Mouse (Mus musculus): ENCODE measurements around the gene Olfr1346. TPM values are rescaled to one million over a fixed set of nuclear protein-coding genes. Genes with fewer than 3 reads are reported as not detected.
"Not testable (repeated sequence)": the region's sequence is repeated elsewhere in the genome, so short reads cannot be mapped to it uniquely, and the experiment has no call there.

The Olfr1346 gene
- polyA plus RNA-seq (2015; fragmentation: Nextera tagmentation; extraction: Ambion mirVana), result not detected in 2 replicates

DNA sequence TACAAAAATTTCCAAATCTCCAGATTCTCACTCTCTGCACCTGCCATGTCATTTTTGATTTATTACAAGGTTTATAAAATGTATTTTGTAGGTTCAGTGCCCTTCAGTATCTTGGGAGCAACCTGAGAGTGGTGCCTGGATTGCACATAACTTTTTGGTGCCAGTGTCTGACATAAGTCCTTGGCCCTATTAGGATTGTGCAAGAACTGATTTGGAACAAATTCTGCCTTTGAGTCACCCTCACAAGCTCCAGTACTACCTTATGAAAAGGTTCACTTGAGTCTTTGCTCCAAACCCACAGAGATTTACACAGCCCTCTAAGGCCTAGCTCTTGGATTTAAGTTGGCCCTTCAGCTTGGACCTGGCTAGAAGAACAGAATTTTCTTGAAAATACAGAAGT is at the start of gene Olfr1346:
Olfr1346 (plus strand) TSS at position 151 of the 400 bp plus-strand sequence.
- no peak within 1 kb of the TSS for H3K27ac ChIP-seq
- no peak within 1 kb of the TSS for H3K4me3 ChIP-seq
- no peak within 1 kb of the TSS for H3K9ac ChIP-seq
- H3K9me3 ChIP-seq, result no peaks in the 10 kb centered on the region
- ATAC-seq (replicated peaks), result no peak
- no peaks in the 10 kb centered on the region for H3K27me3 ChIP-seq (replicated peaks)
- no peaks in the 10 kb centered on the region for H3K4me1 ChIP-seq
- H3K4me2 ChIP-seq, result no peak within 1 kb of the TSS
- H3K36me3 ChIP-seq (replicated peaks), result no peaks in the 10 kb centered on the region

DNA sequence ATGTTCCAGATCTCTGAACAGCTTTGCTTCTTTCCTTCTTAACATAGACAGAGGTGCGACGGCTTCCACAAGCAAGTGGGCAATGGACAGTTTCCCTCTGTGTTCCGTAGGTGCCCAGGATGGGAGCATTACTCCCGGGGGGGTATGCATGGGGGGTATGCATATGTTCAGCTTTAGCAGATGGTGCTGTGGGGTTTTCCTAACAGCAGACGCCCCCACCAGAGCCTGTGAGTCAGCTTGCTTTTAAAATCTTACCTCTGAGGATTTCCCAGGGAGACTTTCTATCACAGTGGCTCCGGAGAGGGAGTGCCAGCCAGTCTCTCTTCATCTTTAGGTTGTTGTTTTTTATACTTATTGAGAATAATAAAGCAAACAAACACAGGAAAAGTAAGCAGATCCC is 47.0 kb upstream of the Olfr1346 start:
- no peak for ATAC-seq (replicated peaks)
- WGBS, result 78% methylated on average over 6 of the region's 6 CpGs
- H3K4me2 ChIP-seq, result no peak overlapping the region

DNA sequence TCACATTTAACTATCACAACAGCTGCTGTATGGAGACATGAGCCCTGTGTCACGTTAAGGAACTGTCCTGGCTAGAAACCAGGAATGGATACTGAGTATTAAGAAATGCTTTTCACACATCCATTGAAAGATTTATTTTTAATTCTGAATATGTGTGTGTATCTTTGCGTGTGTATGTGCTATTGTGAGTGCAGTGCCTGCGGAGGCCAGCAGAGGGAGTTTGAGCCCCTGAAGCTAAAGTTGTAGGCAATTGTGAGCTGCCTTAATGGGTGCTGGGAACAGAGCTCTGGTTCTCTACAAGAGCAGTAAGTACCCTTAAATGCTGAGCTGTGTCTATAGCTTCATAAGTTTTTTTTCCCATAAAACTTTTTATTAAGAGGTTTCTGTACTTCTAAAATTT is 37.5 kb upstream of the Olfr1346 start:
- Histone ChIP-seq H3K27me3 (replicated peaks) (no peaks in the 10 kb centered on the region), H3K4me2 (no peak overlapping the region), H3K36me3 (replicated peaks) (no peaks in the 10 kb centered on the region; the same call in 1 of the 2 replicates), H3K27ac (no peak overlapping the region), H3K9ac (no peak overlapping the region), H3K9me3 (peaks cover 3% of the 10 kb centered on the region; the same call in 1 of the 2 replicates), H3K4me3 (no peak overlapping the region), H3K4me1 (peaks cover 3% of the 10 kb centered on the region)
- no peak for ATAC-seq (replicated peaks)
- WGBS, result 87% methylated on average over 3 of the region's 3 CpGs

More for the DNA sequence above, 47.0 kb upstream of the Olfr1346 start:
- no peak overlapping the region for H3K4me3 ChIP-seq
- no peaks in the 10 kb centered on the region for H3K27me3 ChIP-seq (replicated peaks)
- no peaks in the 10 kb centered on the region for H3K36me3 ChIP-seq (replicated peaks)
- H3K9me3 ChIP-seq, result no peaks in the 10 kb centered on the region
- H3K4me1 ChIP-seq, result no peaks in the 10 kb centered on the region
- H3K9ac ChIP-seq, result no peak overlapping the region
- H3K27ac ChIP-seq, result no peak overlapping the region

GRCm38 (mm10) chr7:6430342-6430741 is 36.6 kb upstream of the Olfr1346 start:
- Histone ChIP-seq H3K36me3 (replicated peaks) (no peaks in the 10 kb centered on the region; the same call in 1 of the 2 replicates), H3K9ac (no peak overlapping the region), H3K4me2 (no peak overlapping the region), H3K27me3 (replicated peaks) (no peaks in the 10 kb centered on the region), H3K4me3 (no peak overlapping the region), H3K27ac (no peak overlapping the region), H3K4me1 (peaks cover 10% of the 10 kb centered on the region), H3K9me3 (peaks cover 3% of the 10 kb centered on the region; the same call in 1 of the 2 replicates)
- ATAC-seq (replicated peaks), result no peak
- 39% methylated on average over 2 of the region's 2 CpGs for WGBS

DNA sequence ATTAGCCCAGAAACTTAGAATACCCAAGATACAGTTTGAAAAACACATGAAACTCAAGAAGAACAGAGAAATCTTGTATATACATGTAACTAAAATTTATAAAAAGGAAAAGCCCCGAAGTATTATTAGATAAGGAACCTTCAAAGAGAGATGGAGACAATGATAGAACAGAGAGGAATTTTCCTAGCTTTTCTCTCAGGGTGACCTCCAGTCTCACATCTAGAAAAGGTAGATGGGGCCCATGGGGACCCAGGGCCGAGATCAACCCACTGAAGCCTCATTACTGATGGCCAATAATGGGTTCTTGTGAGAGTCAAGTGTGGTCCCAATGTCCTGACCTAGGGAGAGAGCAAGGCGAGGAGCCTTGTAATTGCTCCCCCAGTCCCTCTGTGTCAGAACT is 28.5 kb upstream of the Olfr1346 start, which contains the start of gene Olfr1344:
Olfr1344 (plus strand) TSS at position 301 of the 400 bp plus-strand sequence.
- no peaks in the 10 kb centered on the region for H3K9me3 ChIP-seq
- ATAC-seq (replicated peaks), result no peak
- H3K4me3 ChIP-seq, result no peak within 1 kb of the TSS
- H3K4me1 ChIP-seq, result peaks cover 16% of the 10 kb centered on the region
- H3K36me3 ChIP-seq (replicated peaks), result no peaks in the 10 kb centered on the region
- no peaks in the 10 kb centered on the region for H3K27me3 ChIP-seq (replicated peaks)
- no peak within 1 kb of the TSS for H3K27ac ChIP-seq
- H3K4me2 ChIP-seq, result no peak within 1 kb of the TSS
- no peak within 1 kb of the TSS for H3K9ac ChIP-seq
- WGBS, result 86% methylated on average over 3 of the region's 3 CpGs

GRCm38 (mm10) chr7:6441173-6441572 is 25.7 kb upstream of the Olfr1346 start:
- WGBS, result 29% methylated on average over 2 of the region's 2 CpGs

GRCm38 (mm10) chr7:6447771-6448170 is 19.1 kb upstream of the Olfr1346 start:
- WGBS, result 88% methylated on average over 5 of the region's 5 CpGs
- Histone ChIP-seq H3K36me3 (replicated peaks) (no peaks in the 10 kb centered on the region), H3K9me3 (no peaks in the 10 kb centered on the region), H3K4me2 (no peak overlapping the region), H3K4me1 (no peaks in the 10 kb centered on the region), H3K9ac (no peak overlapping the region), H3K27me3 (replicated peaks) (no peaks in the 10 kb centered on the region), H3K4me3 (no peak overlapping the region), H3K27ac (no peak overlapping the region)
- no peak for ATAC-seq (replicated peaks)

More at GRCm38 (mm10) chr7:6441173-6441572, 25.7 kb upstream of the Olfr1346 start:
- ATAC-seq (replicated peaks), result no peak
- Histone ChIP-seq H3K9ac (no peak overlapping the region), H3K9me3 (no peaks in the 10 kb centered on the region), H3K4me3 (no peak overlapping the region), H3K4me1 (no peaks in the 10 kb centered on the region), H3K27ac (no peak overlapping the region), H3K36me3 (replicated peaks) (no peaks in the 10 kb centered on the region), H3K27me3 (replicated peaks) (no peaks in the 10 kb centered on the region), H3K4me2 (no peak overlapping the region)

- Histone ChIP-seq H3K36me3 (replicated peaks) (no peaks in the 10 kb centered on the region), H3K27me3 (replicated peaks) (no peaks in the 10 kb centered on the region), H3K4me3 (no peak within 1 kb of the TSS), H3K9ac (no peak within 1 kb of the TSS), H3K4me1 (no peaks in the 10 kb centered on the region), H3K4me2 (no peak within 1 kb of the TSS), H3K9me3 (no peaks in the 10 kb centered on the region), H3K27ac (no peak within 1 kb of the TSS)
- ATAC-seq (replicated peaks), result no peak
These were observed 11.0 kb upstream of the Olfr1346 start, which contains the start of gene Olfr1336 for GRCm38 (mm10) chr7:6455868-6456267. TSS of gene Olfr1336 (plus strand) at chr7:6456168.

DNA sequence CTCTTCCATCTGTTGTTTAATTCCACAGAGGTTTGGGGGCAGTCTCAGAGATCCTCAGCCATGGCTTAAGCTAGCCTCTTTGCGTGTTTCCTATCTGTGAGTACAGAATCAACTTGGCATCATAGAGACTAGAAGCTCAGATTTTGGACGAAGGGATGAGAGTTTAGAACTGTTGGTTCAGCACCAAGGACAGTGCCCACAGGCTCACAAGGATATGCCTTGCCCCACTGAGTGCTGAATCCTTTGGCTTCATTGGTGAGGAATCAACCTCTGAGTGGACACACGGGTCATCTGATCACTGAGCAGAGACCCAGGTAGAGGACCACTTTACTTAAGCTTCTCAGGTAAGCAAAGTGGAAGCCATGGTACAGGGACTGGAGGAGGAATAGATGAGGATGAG is 10.5 kb upstream of the Olfr1346 start:
- H3K27me3 ChIP-seq (replicated peaks), result no peaks in the 10 kb centered on the region
- no peaks in the 10 kb centered on the region for H3K9me3 ChIP-seq
- 40% methylated on average over 3 of the region's 3 CpGs for WGBS
- no peak for ATAC-seq (replicated peaks)
- H3K9ac ChIP-seq, result no peak overlapping the region
- H3K4me1 ChIP-seq, result no peaks in the 10 kb centered on the region
- no peak overlapping the region for H3K4me3 ChIP-seq
- no peak overlapping the region for H3K27ac ChIP-seq
- no peak overlapping the region for H3K4me2 ChIP-seq
- no peaks in the 10 kb centered on the region for H3K36me3 ChIP-seq (replicated peaks)

DNA sequence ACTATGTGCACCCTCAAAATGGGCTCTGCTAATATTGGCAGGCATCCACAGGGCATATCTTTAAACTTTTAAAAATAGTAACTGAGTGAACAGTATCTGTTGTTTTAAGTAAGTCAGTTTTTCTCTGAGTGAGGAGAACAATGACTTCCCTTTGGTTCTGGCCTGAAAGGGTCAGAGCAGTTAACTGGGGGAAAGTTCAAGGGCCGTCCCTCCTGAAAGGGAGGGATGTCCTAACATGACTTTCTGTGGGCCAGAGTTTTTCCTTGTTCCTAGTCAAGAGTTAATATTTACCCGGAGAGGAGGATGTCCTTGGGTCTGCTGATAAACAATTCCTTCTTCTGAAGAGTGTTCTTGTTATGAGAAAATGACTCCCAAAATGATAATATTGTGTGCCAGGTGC is 10.7 kb downstream of the Olfr1346 start:
- not testable (repeated sequence) for H3K27ac ChIP-seq; H3K4me2 ChIP-seq; H3K9me3 ChIP-seq; H3K4me1 ChIP-seq; H3K27me3 ChIP-seq (replicated peaks); H3K4me3 ChIP-seq; H3K36me3 ChIP-seq (replicated peaks); ATAC-seq (replicated peaks); H3K9ac ChIP-seq
- 82% methylated on average over 2 of the region's 2 CpGs for WGBS

DNA sequence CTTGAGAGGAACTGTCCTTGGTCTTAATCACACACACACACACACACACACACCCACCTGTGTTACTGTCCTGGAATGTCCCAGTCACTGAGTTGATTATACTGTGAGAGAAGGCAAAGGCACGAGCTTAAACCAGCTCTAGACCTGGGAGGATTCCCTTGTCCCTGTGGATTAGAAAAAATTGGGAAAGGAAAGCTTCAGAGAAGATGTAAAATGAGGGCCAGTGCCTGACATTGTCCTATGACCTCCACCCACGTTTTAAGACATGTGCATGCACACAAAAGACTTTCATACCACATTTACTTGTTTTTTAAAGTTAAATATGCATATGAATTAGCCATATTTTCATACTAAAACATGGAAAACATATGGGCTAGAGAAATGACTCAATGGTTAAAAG is 19.9 kb downstream of the Olfr1346 start, which contains the start of gene Olfr5:
Olfr5 (minus strand) TSS at position 101 of the 400 bp plus-strand sequence.
- Histone ChIP-seq H3K36me3 (replicated peaks) (no peaks in the 10 kb centered on the region), H3K4me1 (no peaks in the 10 kb centered on the region), H3K27me3 (replicated peaks) (no peaks in the 10 kb centered on the region), H3K4me2 (no peak within 1 kb of the TSS), H3K4me3 (no peak within 1 kb of the TSS), H3K9me3 (no peaks in the 10 kb centered on the region), H3K9ac (no peak within 1 kb of the TSS), H3K27ac (no peak within 1 kb of the TSS)
- 36% methylated on average over 2 of the region's 2 CpGs for WGBS
- ATAC-seq (replicated peaks), result no peak

GRCm38 (mm10) chr7:6499655-6500054 is 32.8 kb downstream of the Olfr1346 start, which contains the start of gene Olfr1347:
TSS of gene Olfr1347 (minus strand) at chr7:6499755.
- WGBS, result 58% methylated on average over 1 of the region's 1 CpGs
- Histone ChIP-seq H3K36me3 (replicated peaks) (no peaks in the 10 kb centered on the region), H3K9ac (no peak within 1 kb of the TSS), H3K4me2 (no peak within 1 kb of the TSS), H3K27me3 (replicated peaks) (no peaks in the 10 kb centered on the region), H3K4me1 (no peaks in the 10 kb centered on the region), H3K27ac (no peak within 1 kb of the TSS), H3K9me3 (no peaks in the 10 kb centered on the region; the same call in 1 of the 2 replicates), H3K4me3 (no peak within 1 kb of the TSS)
- ATAC-seq (replicated peaks), result no peak

GRCm38 (mm10) chr7:6508648-6509047 is 41.7 kb downstream of the Olfr1346 start, which contains the start of gene Olfr1348:
TSS of gene Olfr1348 (minus strand) at chr7:6508748.
- no peak within 1 kb of the TSS for H3K27ac ChIP-seq
- H3K27me3 ChIP-seq (replicated peaks), result no peaks in the 10 kb centered on the region
- WGBS, result 92% methylated on average over 1 of the region's 1 CpGs
- no peak within 1 kb of the TSS for H3K4me2 ChIP-seq
- H3K9ac ChIP-seq, result no peak within 1 kb of the TSS
- no peak for ATAC-seq (replicated peaks)
- no peak within 1 kb of the TSS for H3K4me3 ChIP-seq
- H3K4me1 ChIP-seq, result no peaks in the 10 kb centered on the region
- H3K36me3 ChIP-seq (replicated peaks), result no peaks in the 10 kb centered on the region
- H3K9me3 ChIP-seq, result no peaks in the 10 kb centered on the region
